Comparison of ENCODE assay signal across 8 mouse cellular contexts in the genomic region with DNA sequence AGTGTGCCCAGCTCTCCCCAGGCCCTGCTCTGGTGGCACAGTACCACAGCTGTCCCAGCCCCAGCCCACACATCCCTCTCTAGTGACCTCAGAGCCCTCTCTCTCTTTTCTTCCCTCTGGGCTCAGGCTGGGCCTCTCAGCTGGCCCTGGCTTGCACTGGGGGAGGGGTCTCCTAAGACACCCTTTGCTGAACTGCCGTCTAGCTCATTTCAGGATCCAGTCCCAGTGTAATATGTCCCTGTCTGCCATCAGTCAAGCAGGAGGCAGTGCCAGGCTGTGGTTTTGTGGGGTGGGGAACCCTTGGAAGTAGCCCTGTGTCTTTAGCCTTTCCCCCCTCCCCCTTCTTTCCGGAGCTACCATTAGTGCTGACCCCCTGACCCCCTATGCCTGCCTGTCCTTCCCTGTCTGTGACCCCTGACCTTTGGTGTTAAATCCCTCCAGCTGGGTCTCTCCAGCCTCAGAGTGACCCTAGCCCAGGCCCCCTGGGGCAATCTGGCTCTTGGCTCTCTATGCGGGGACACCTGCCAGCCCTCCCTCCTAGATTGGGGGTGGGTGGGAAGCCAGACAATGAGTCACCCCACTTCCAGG. TPM values are rescaled to one million over a fixed set of nuclear protein-coding genes. Genes with fewer than 3 reads are reported as not detected.
DNase-seq lines count a peak whose midpoint lies in the region; ATAC-seq and TF ChIP-seq lines count a peak whose summit lies in the region.

No protein-coding gene starts in this region.

- H3K27ac ChIP-seq in lung, embryonic 15.5 days, result peak overlapping the region; percentile 95
- H3K27ac ChIP-seq in forebrain, embryonic 14.5 days (ENCODE audit: low read depth, low read length), result peak overlapping the region; percentile 93
- H3K27ac ChIP-seq in liver, embryonic 11.5 days (ENCODE audit: low read depth, low read length), result peak overlapping the region; percentile 52; the same call in 1 of the 2 replicates
- peak overlapping the region; percentile 95 for H3K27ac ChIP-seq in stomach, embryonic 15.5 days
- no peak overlapping the region for H3K27ac ChIP-seq in thymus, adult 2 months (ENCODE audit: control insufficient read depth, insufficient read depth, low read length)

- peak overlapping the region; percentile 90 for H3K9ac ChIP-seq in lung, embryonic 15.5 days
- H3K9ac ChIP-seq in forebrain, embryonic 14.5 days (ENCODE audit: low read length), result peak overlapping the region; percentile 90
- peak overlapping the region; percentile 81 for H3K9ac ChIP-seq in liver, embryonic 11.5 days (ENCODE audit: low read depth, low read length)
- peak overlapping the region; percentile 87; the same call in 1 of the 2 replicates for H3K9ac ChIP-seq in stomach, embryonic 15.5 days

- H3K4me3 ChIP-seq in lung, embryonic 15.5 days, result peak overlapping the region; percentile 84
- peak overlapping the region; percentile 73 for H3K4me3 ChIP-seq in forebrain, embryonic 14.5 days (ENCODE audit: low read depth, low read length)
- H3K4me3 ChIP-seq in liver, embryonic 11.5 days (ENCODE audit: low read depth, low read length), result peak overlapping the region; percentile 75
- H3K4me3 ChIP-seq in stomach, embryonic 15.5 days (replicated peaks), result peak overlapping the region; percentile 85
- H3K4me3 ChIP-seq in thymus, adult 2 months (ENCODE audit: control insufficient read depth, insufficient read depth, low read length), result no peak overlapping the region

- H3K4me1 ChIP-seq in lung, embryonic 15.5 days, result peaks cover 77% of the 10 kb centered on the region
- H3K4me1 ChIP-seq in forebrain, embryonic 14.5 days (ENCODE audit: control insufficient read depth, insufficient read depth, low read length), result peaks cover 42% of the 10 kb centered on the region
- H3K4me1 ChIP-seq in liver, embryonic 11.5 days (replicated peaks; ENCODE audit: control insufficient read depth, insufficient read depth, low read length), result peaks cover 54% of the 10 kb centered on the region
- H3K4me1 ChIP-seq in stomach, embryonic 15.5 days, result peaks cover 72% of the 10 kb centered on the region
- peaks cover 19% of the 10 kb centered on the region for H3K4me1 ChIP-seq in thymus, adult 2 months (replicated peaks; ENCODE audit: control insufficient read depth, insufficient read depth, low read length)

- TF ChIP-seq POLR2A in thymus, adult 2 months (IDR thresholded peaks at IDR 0.05; ENCODE audit: control insufficient read depth, extremely low read depth, insufficient read depth, low read length, poor library complexity), result no peak

- peak; percentile 6; the same call in 1 of the 2 replicates for ATAC-seq in lung, embryonic 15.5 days (ENCODE audit: borderline replicate concordance, extremely low read depth, low FRiP score, low TSS enrichment)
- ATAC-seq in forebrain, embryonic 14.5 days, result no peak
- 0 out of 2 replicates have a peak, but pooled peaks have one; percentile 9 for ATAC-seq in liver, embryonic 11.5 days (replicated peaks; ENCODE audit: low FRiP score)
- ATAC-seq in stomach, embryonic 15.5 days (ENCODE audit: insufficient read depth, low FRiP score, low read depth), result no peak

- no peak for DNase-seq in lung, postnatal 14 days
- peak; percentile 33 for DNase-seq in forebrain, embryonic 14.5 days (ENCODE audit: low spot score)
- no peak for DNase-seq in liver, embryonic 11.5 days (ENCODE audit: low spot score)
- no peak for DNase-seq in urinary bladder, adult 2 months (ENCODE audit: low spot score)
- DNase-seq in layer of hippocampus, adult 18-20 months (ENCODE audit: low spot score in 2 of 2), result no peak
- DNase-seq in thymus, adult 2 months, result no peak

- TF ChIP-seq CTCF in thymus, adult 2 months (IDR thresholded peaks at IDR 0.05; ENCODE audit: borderline replicate concordance, control insufficient read depth, extremely low read depth, insufficient read depth, low read length, poor library complexity), result no peak

- H3K36me3 ChIP-seq in lung, embryonic 15.5 days, result 0 out of 2 replicates have a peak, but pooled peaks cover 4% of the 10 kb centered on the region
- no peaks in the 10 kb centered on the region for H3K36me3 ChIP-seq in forebrain, embryonic 14.5 days (ENCODE audit: control insufficient read depth, insufficient read depth, low read length)
- no peaks in the 10 kb centered on the region for H3K36me3 ChIP-seq in liver, embryonic 11.5 days (ENCODE audit: control insufficient read depth, insufficient read depth, low read length)
- no peaks in the 10 kb centered on the region for H3K36me3 ChIP-seq in stomach, embryonic 15.5 days
- H3K36me3 ChIP-seq in thymus, adult 2 months (ENCODE audit: control insufficient read depth, insufficient read depth, low read length), result no peaks in the 10 kb centered on the region

- H3K27me3 ChIP-seq in lung, embryonic 15.5 days, result no peaks in the 10 kb centered on the region
- H3K27me3 ChIP-seq in forebrain, embryonic 14.5 days (replicated peaks; ENCODE audit: control insufficient read depth, insufficient read depth, low read length), result no peaks in the 10 kb centered on the region
- peaks cover 33% of the 10 kb centered on the region for H3K27me3 ChIP-seq in liver, embryonic 11.5 days (replicated peaks; ENCODE audit: control insufficient read depth, insufficient read depth, low read length)
- no peaks in the 10 kb centered on the region for H3K27me3 ChIP-seq in stomach, embryonic 15.5 days (replicated peaks)
- H3K27me3 ChIP-seq in thymus, adult 2 months (ENCODE audit: control insufficient read depth, insufficient read depth, low read length), result no peaks in the 10 kb centered on the region; the same call in 1 of the 2 replicates

- 15% methylated on average over 3 of the region's 3 CpGs for WGBS in lung, embryonic 15.5 days
- WGBS in forebrain, embryonic 14.5 days, result 11% methylated on average over 3 of the region's 3 CpGs
- 35% methylated on average over 3 of the region's 3 CpGs for WGBS in liver, embryonic 11.5 days
- WGBS in stomach, embryonic 15.5 days, result 20% methylated on average over 3 of the region's 3 CpGs
- 81% methylated on average over 3 of the region's 3 CpGs for WGBS in thymus, adult 2 months

- peak overlapping the region; percentile 82 for H3K4me2 ChIP-seq in lung, embryonic 15.5 days
- peak overlapping the region; percentile 93 for H3K4me2 ChIP-seq in forebrain, embryonic 14.5 days (ENCODE audit: low read length)
- peak overlapping the region; percentile 82 for H3K4me2 ChIP-seq in liver, embryonic 11.5 days
- H3K4me2 ChIP-seq in stomach, embryonic 15.5 days, result peak overlapping the region; percentile 92

- no peaks in the 10 kb centered on the region for H3K9me3 ChIP-seq in lung, embryonic 15.5 days
- H3K9me3 ChIP-seq in forebrain, embryonic 14.5 days (replicated peaks; ENCODE audit: control insufficient read depth, low read length), result no peaks in the 10 kb centered on the region
- H3K9me3 ChIP-seq in liver, embryonic 11.5 days (ENCODE audit: control insufficient read depth, low read length), result no peaks in the 10 kb centered on the region
- H3K9me3 ChIP-seq in stomach, embryonic 15.5 days, result no peaks in the 10 kb centered on the region

RNA-seq across cellular contexts. Expression of a gene that starts 1.7 kb away (rescaled TPM):
- 18.5 and 24.0 TPM in 2 replicates for polyA plus RNA-seq in lung, embryonic 15.5 days (2015; fragmentation: Nextera tagmentation; extraction: Ambion mirVana)
- polyA plus RNA-seq in forebrain, embryonic 14.5 days (2014; fragmentation: Nextera tagmentation; extraction: Ambion mirVana), result 9.0 and 10.0 TPM in 2 replicates
- 10.8 and 11.7 TPM in 2 replicates for polyA plus RNA-seq in liver, embryonic 11.5 days (2014; fragmentation: Nextera tagmentation; extraction: Ambion mirVana)
- 27.9 and 30.6 TPM in 2 replicates for polyA plus RNA-seq in stomach, embryonic 15.5 days (2015; fragmentation: Nextera tagmentation; extraction: Ambion mirVana)
- polyA plus RNA-seq in urinary bladder, adult 2 months (2012; rRNA removed), result 40.3 and 43.3 TPM in 2 replicates
- total RNA-seq in layer of hippocampus, adult 18-20 months (2021), result 10 to 100 TPM in 1 of 2 experiments, 1 to 10 TPM in 1; 9.8 to 15.4 TPM
- polyA plus RNA-seq in thymus, adult 2 months (2012; rRNA removed), result 11.8 and 14.3 TPM in 2 replicates

RNA-seq across cellular contexts. Expression of a gene that starts 28.6 kb away (rescaled TPM):
- polyA plus RNA-seq in lung, embryonic 15.5 days (2015; fragmentation: Nextera tagmentation; extraction: Ambion mirVana), result 93.8 and 94.6 TPM in 2 replicates
- 160 and 192 TPM in 2 replicates for polyA plus RNA-seq in forebrain, embryonic 14.5 days (2014; fragmentation: Nextera tagmentation; extraction: Ambion mirVana)
- 110 and 116 TPM in 2 replicates for polyA plus RNA-seq in liver, embryonic 11.5 days (2014; fragmentation: Nextera tagmentation; extraction: Ambion mirVana)
- 46.5 and 75.7 TPM in 2 replicates for polyA plus RNA-seq in stomach, embryonic 15.5 days (2015; fragmentation: Nextera tagmentation; extraction: Ambion mirVana)
- polyA plus RNA-seq in urinary bladder, adult 2 months (2012; rRNA removed), result 57.5 and 64.8 TPM in 2 replicates
- 10 to 100 TPM; 79.8 to 81.0 TPM for total RNA-seq in layer of hippocampus, adult 18-20 months (2021)
- polyA plus RNA-seq in thymus, adult 2 months (2012; rRNA removed), result 35.7 and 40.4 TPM in 2 replicates

RNA-seq across cellular contexts. Expression of a gene that starts 36.6 kb away (rescaled TPM):
- 18.4 and 19.6 TPM in 2 replicates for polyA plus RNA-seq in lung, embryonic 15.5 days (2015; fragmentation: Nextera tagmentation; extraction: Ambion mirVana)
- polyA plus RNA-seq in forebrain, embryonic 14.5 days (2014; fragmentation: Nextera tagmentation; extraction: Ambion mirVana), result 9.1 and 12.0 TPM in 2 replicates
- polyA plus RNA-seq in liver, embryonic 11.5 days (2014; fragmentation: Nextera tagmentation; extraction: Ambion mirVana), result 23.3 and 25.1 TPM in 2 replicates
- polyA plus RNA-seq in stomach, embryonic 15.5 days (2015; fragmentation: Nextera tagmentation; extraction: Ambion mirVana), result 20.3 and 22.4 TPM in 2 replicates
- 8.4 and 9.3 TPM in 2 replicates for polyA plus RNA-seq in urinary bladder, adult 2 months (2012; rRNA removed)
- 1 to 10 TPM; 5.3 TPM for total RNA-seq in layer of hippocampus, adult 18-20 months (2021)
- polyA plus RNA-seq in thymus, adult 2 months (2012; rRNA removed), result 12.0 and 13.5 TPM in 2 replicates

RNA-seq across cellular contexts. Expression of a gene that starts 43.5 kb away (rescaled TPM):
- 25.1 and 25.9 TPM in 2 replicates for polyA plus RNA-seq in lung, embryonic 15.5 days (2015; fragmentation: Nextera tagmentation; extraction: Ambion mirVana)
- 2.1 and 2.8 TPM in 2 replicates for polyA plus RNA-seq in forebrain, embryonic 14.5 days (2014; fragmentation: Nextera tagmentation; extraction: Ambion mirVana)
- polyA plus RNA-seq in liver, embryonic 11.5 days (2014; fragmentation: Nextera tagmentation; extraction: Ambion mirVana), result 9.3 and 9.4 TPM in 2 replicates
- polyA plus RNA-seq in stomach, embryonic 15.5 days (2015; fragmentation: Nextera tagmentation; extraction: Ambion mirVana), result 17.2 and 17.3 TPM in 2 replicates
- polyA plus RNA-seq in urinary bladder, adult 2 months (2012; rRNA removed), result 26.6 and 28.5 TPM in 2 replicates
- total RNA-seq in layer of hippocampus, adult 18-20 months (2021), result 1 to 10 TPM; 4.5 to 5.3 TPM
- polyA plus RNA-seq in thymus, adult 2 months (2012; rRNA removed), result 5.3 and 8.1 TPM in 2 replicates

RNA-seq across cellular contexts. Expression of a gene that starts 43.6 kb away (rescaled TPM):
- polyA plus RNA-seq in lung, embryonic 15.5 days (2015; fragmentation: Nextera tagmentation; extraction: Ambion mirVana), result 66.0 and 66.5 TPM in 2 replicates
- 39.7 and 47.4 TPM in 2 replicates for polyA plus RNA-seq in forebrain, embryonic 14.5 days (2014; fragmentation: Nextera tagmentation; extraction: Ambion mirVana)
- polyA plus RNA-seq in liver, embryonic 11.5 days (2014; fragmentation: Nextera tagmentation; extraction: Ambion mirVana), result 104 and 111 TPM in 2 replicates
- polyA plus RNA-seq in stomach, embryonic 15.5 days (2015; fragmentation: Nextera tagmentation; extraction: Ambion mirVana), result 68.4 and 77.6 TPM in 2 replicates
- polyA plus RNA-seq in urinary bladder, adult 2 months (2012; rRNA removed), result 36.6 and 37.9 TPM in 2 replicates
- 10 to 100 TPM; 66.1 to 66.9 TPM for total RNA-seq in layer of hippocampus, adult 18-20 months (2021)
- polyA plus RNA-seq in thymus, adult 2 months (2012; rRNA removed), result 18.3 and 19.7 TPM in 2 replicates

Comparison
In these comparisons a context has a peak if more than half of its experiments do, and no peak if none do; other contexts are left out.
1. ATAC-seq: peak in lung, embryonic 15.5 days (single experiment) and liver, embryonic 11.5 days (single experiment); none in forebrain, embryonic 14.5 days (single experiment) and stomach, embryonic 15.5 days (single experiment).
2. Peak in every context shown above with its lines, with median percentiles within 50 percentile points of each other: H3K4me2 ChIP-seq and H3K9ac ChIP-seq.